In the genomic region with DNA sequence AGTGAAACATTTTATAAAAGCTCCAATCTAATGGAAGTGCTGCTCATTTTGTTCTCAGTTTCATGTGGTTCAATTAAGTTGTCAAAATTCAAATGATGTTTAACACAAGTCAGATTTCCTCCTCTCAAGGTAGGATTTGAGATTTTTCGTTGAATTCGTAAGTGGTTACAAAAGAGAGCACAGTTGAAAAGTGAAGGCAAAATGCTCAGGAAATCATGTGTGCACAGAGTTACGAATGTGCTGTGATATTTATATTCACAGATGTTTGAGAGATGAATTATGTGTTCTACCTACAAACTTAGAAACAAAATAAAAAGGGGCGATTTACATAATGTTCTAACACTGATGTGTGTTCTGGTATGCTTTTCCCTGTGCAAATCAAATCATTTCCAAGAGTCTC, we compare ENCODE assay signal across 25 mouse cellular contexts.
"Had no signal": no experiment of that assay in that cellular context is flagged by ENCODE, and none has a peak within 500 bp of the region (broad histone marks: within the 10 kb centered on the region; RNA-seq: fewer than 3 reads in every experiment).

No protein-coding gene starts in this region.

- H3K4me1 ChIP-seq: heart, embryonic 10.5 days; heart, embryonic 12.5 days; hindbrain, embryonic 10.5 days; hindbrain, embryonic 12.5 days; intestine, embryonic 15.5 days; limb, embryonic 13.5 days; limb, embryonic 15.5 days; liver, embryonic 12.5 days had no signal

- H3K4me3 ChIP-seq: gastrocnemius, adult 2 months; heart, embryonic 10.5 days; heart, embryonic 12.5 days; hindbrain, embryonic 10.5 days; hindbrain, embryonic 12.5 days; intestine, embryonic 15.5 days; layer of hippocampus, adult 2 months; limb, embryonic 13.5 days; limb, embryonic 15.5 days; liver, embryonic 12.5 days had no signal

- DNase-seq: gastrocnemius, adult 2 months; gastrocnemius, postnatal 10 days; gastrocnemius, postnatal 25 days; heart, adult 18-20 months; heart, postnatal 10 days; heart, postnatal 4 days; kidney, adult 18-20 months; kidney, adult 8-10 months; kidney, postnatal 10 days; kidney, postnatal 25 days; kidney, postnatal 4 days; layer of hippocampus, postnatal 36 days; left cerebral cortex, postnatal 4 days had no signal

- ATAC-seq: hindbrain, embryonic 16.5 days; inflammation-experienced regulatory T-cells, adult 6 months; intestine, embryonic 15.5 days; intestine, postnatal 0 days; liver, embryonic 12.5 days had no signal
